Mouse (Mus musculus): ENCODE results near the gene Insl3. TPM values are rescaled to one million over a fixed set of nuclear protein-coding genes. Genes with fewer than 3 reads are reported as not detected.
"Not testable (repeated sequence)": the region's sequence is repeated elsewhere in the genome, so short reads cannot be mapped to it uniquely, and the experiment has no call there.

Gene Insl3
- total and polyA plus RNA-seq, 2 experiments: 0.74 to 8.2 TPM

GRCm38 (mm10) chr8:71725122-71725924, 36.3 kb downstream of the Insl3 start, which contains the start of gene Fcho1:
Gene Fcho1 (minus strand): TSS chr8:71725716.
- H3K27ac ChIP-seq (replicated peaks; ENCODE audit: insufficient read depth, low read depth, low read length): no peak within 1 kb of the TSS
- H3K9ac ChIP-seq (ENCODE audit: low read depth, low read length): no peak within 1 kb of the TSS
- no peaks in the 10 kb centered on the region for H3K79me2 ChIP-seq (ENCODE audit: control insufficient read depth, insufficient read depth, low read length)
- WGBS: 4% methylated on average over 54 of the region's 54 CpGs
- 0 out of 2 replicates have a peak, but pooled peaks cover 3% of the 10 kb centered on the region for H3K27me3 ChIP-seq (ENCODE audit: control insufficient read depth, insufficient read depth, low read length)
- H3K36me3 ChIP-seq (ENCODE audit: control insufficient read depth, insufficient read depth, low read length): no peaks in the 10 kb centered on the region
- H3K4me1 ChIP-seq (ENCODE audit: control insufficient read depth, insufficient read depth, low read length): no peaks in the 10 kb centered on the region
- no peak for TF ChIP-seq POLR2A (IDR thresholded peaks at IDR 0.05; ENCODE audit: extremely low read depth, insufficient read depth, low read length)
- no peak for TF ChIP-seq CTCF (IDR thresholded peaks at IDR 0.05; ENCODE audit: low read depth, low read length)
- DNase-seq (ENCODE audit: extremely low read depth, low read depth, low spot score): peak; percentile 26
- H3K4me3 ChIP-seq (ENCODE audit: insufficient read depth, low read depth, low read length): peak within 1 kb of the TSS; percentile 35; the same call in 1 of the 2 replicates

DNA sequence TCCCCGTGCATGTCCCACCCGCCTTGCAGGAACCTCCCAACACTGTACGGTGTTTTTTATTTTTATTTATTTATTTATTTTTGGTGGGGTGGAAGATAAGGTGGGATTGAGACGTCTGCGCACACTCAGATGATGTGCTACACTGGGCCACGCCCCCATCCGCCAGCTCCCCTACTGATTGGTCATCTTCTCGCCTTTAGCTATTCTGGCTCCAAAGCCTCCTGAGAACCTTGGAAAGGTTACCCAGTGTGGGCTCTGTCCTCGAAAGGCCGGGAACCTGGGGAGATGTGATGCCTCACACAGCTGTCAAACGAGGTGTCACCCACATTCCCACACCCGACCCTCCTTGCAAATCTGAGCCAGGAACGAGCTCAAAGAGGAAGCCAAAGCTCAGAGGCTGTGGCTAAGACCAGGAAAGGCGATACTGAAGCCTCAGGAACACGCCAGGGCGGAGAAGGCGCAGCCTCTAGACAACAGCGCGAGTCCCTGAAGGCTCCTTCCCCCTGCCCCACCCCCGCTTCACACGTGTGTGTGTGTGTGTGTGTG, 39.3 kb downstream of the Insl3 start:
- Histone ChIP-seq H3K79me2 (ENCODE audit: control insufficient read depth, insufficient read depth, low read length) (no peaks in the 10 kb centered on the region), H3K4me1 (ENCODE audit: control insufficient read depth, insufficient read depth, low read length) (no peaks in the 10 kb centered on the region), H3K9ac (ENCODE audit: low read depth, low read length) (no peak overlapping the region), H3K4me3 (ENCODE audit: insufficient read depth, low read depth, low read length) (no peak overlapping the region), H3K27ac (replicated peaks; ENCODE audit: insufficient read depth, low read depth, low read length) (no peak overlapping the region), H3K36me3 (ENCODE audit: control insufficient read depth, insufficient read depth, low read length) (no peaks in the 10 kb centered on the region), H3K27me3 (ENCODE audit: control insufficient read depth, insufficient read depth, low read length) (0 out of 2 replicates have a peak, but pooled peaks cover 3% of the 10 kb centered on the region)
- DNase-seq (ENCODE audit: extremely low read depth, low read depth, low spot score): no peak
- TF ChIP-seq POLR2A (IDR thresholded peaks at IDR 0.05; ENCODE audit: extremely low read depth, insufficient read depth, low read length) (no peak), CTCF (IDR thresholded peaks at IDR 0.05; ENCODE audit: low read depth, low read length) (no peak)
- 13% methylated on average over 21 of the region's 21 CpGs for WGBS

GRCm38 (mm10) chr8:71728826-71729620, 40.0 kb downstream of the Insl3 start:
- TF ChIP-seq POLR2A (IDR thresholded peaks at IDR 0.05; ENCODE audit: extremely low read depth, insufficient read depth, low read length): no peak
- TF ChIP-seq CTCF (IDR thresholded peaks at IDR 0.05; ENCODE audit: low read depth, low read length): no peak
- Histone ChIP-seq H3K79me2 (ENCODE audit: control insufficient read depth, insufficient read depth, low read length) (no peaks in the 10 kb centered on the region), H3K4me3 (ENCODE audit: insufficient read depth, low read depth, low read length) (no peak overlapping the region), H3K4me1 (ENCODE audit: control insufficient read depth, insufficient read depth, low read length) (no peaks in the 10 kb centered on the region), H3K36me3 (ENCODE audit: control insufficient read depth, insufficient read depth, low read length) (no peaks in the 10 kb centered on the region), H3K27ac (replicated peaks; ENCODE audit: insufficient read depth, low read depth, low read length) (no peak overlapping the region), H3K9ac (ENCODE audit: low read depth, low read length) (no peak overlapping the region), H3K27me3 (ENCODE audit: control insufficient read depth, insufficient read depth, low read length) (0 out of 2 replicates have a peak, but pooled peaks cover 3% of the 10 kb centered on the region)
- WGBS: 8% methylated on average over 13 of the region's 16 CpGs
- DNase-seq (ENCODE audit: extremely low read depth, low read depth, low spot score): no peak

GRCm38 (mm10) chr8:71731652-71732230, 42.7 kb downstream of the Insl3 start:
- no peaks in the 10 kb centered on the region for H3K36me3 ChIP-seq (ENCODE audit: control insufficient read depth, insufficient read depth, low read length)
- H3K4me3 ChIP-seq (ENCODE audit: insufficient read depth, low read depth, low read length): no peak overlapping the region
- 0 out of 2 replicates have a peak, but pooled peaks cover 3% of the 10 kb centered on the region for H3K27me3 ChIP-seq (ENCODE audit: control insufficient read depth, insufficient read depth, low read length)
- TF ChIP-seq CTCF (IDR thresholded peaks at IDR 0.05; ENCODE audit: low read depth, low read length) (peak; percentile 54), POLR2A (IDR thresholded peaks at IDR 0.05; ENCODE audit: extremely low read depth, insufficient read depth, low read length) (no peak)
- H3K27ac ChIP-seq (replicated peaks; ENCODE audit: insufficient read depth, low read depth, low read length): no peak overlapping the region
- no peak for DNase-seq (ENCODE audit: extremely low read depth, low read depth, low spot score)
- no peak overlapping the region for H3K9ac ChIP-seq (ENCODE audit: low read depth, low read length)
- WGBS: 64% methylated on average over 3 of the region's 3 CpGs
- no peaks in the 10 kb centered on the region for H3K4me1 ChIP-seq (ENCODE audit: control insufficient read depth, insufficient read depth, low read length)
- no peaks in the 10 kb centered on the region for H3K79me2 ChIP-seq (ENCODE audit: control insufficient read depth, insufficient read depth, low read length)

DNA sequence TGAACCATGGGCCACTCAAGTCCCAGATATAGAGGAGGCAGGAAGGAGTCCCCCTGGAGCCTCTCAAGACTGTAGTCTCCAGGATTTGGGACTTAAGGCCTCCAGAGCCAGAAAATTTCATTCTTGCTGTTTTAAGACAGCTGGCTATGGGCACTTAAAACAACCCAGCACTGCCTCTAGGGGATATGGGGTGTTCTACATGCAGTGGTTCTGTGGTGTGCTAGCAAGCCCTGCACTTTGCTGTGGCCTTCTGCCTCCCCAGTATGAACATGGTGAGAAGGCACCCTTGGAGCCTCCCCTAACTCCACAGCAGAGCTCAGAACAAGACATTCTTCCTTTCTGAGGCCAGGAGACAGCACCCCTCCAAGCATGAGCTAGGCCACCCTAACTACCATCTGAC, 49.3 kb downstream of the Insl3 start:
- H3K27ac ChIP-seq (replicated peaks; ENCODE audit: insufficient read depth, low read depth, low read length); H3K79me2 ChIP-seq (ENCODE audit: control insufficient read depth, insufficient read depth, low read length); H3K9ac ChIP-seq (ENCODE audit: low read depth, low read length); H3K27me3 ChIP-seq (ENCODE audit: control insufficient read depth, insufficient read depth, low read length); H3K4me1 ChIP-seq (ENCODE audit: control insufficient read depth, insufficient read depth, low read length); H3K4me3 ChIP-seq (ENCODE audit: insufficient read depth, low read depth, low read length); DNase-seq (ENCODE audit: extremely low read depth, low read depth, low spot score); H3K36me3 ChIP-seq (ENCODE audit: control insufficient read depth, insufficient read depth, low read length): not testable (repeated sequence)

Other genes starting within 250 kb of the Insl3 start
- gene Abhd8, start 225.6 kb upstream of the Insl3 start, total RNA-seq (2014; rRNA removed): 3.1 and 5.0 TPM in 2 replicates
- 6.7 and 11.7 TPM in 2 replicates for gene Abhd8, start 225.6 kb upstream of the Insl3 start, polyA plus RNA-seq (2012; rRNA removed)
- gene Mrpl34, start 224.3 kb upstream of the Insl3 start, total RNA-seq (2014; rRNA removed): 35.1 and 48.2 TPM in 2 replicates
- gene Mrpl34, start 224.3 kb upstream of the Insl3 start, polyA plus RNA-seq (2012; rRNA removed): 104 and 123 TPM in 2 replicates
- 7.7 and 8.3 TPM in 2 replicates for gene Dda1, start 220.0 kb upstream of the Insl3 start, total RNA-seq (2014; rRNA removed)
- gene Dda1, start 220.0 kb upstream of the Insl3 start, polyA plus RNA-seq (2012; rRNA removed): 32.5 and 34.1 TPM in 2 replicates
- gene Ano8, start 203.3 kb upstream of the Insl3 start, total RNA-seq (2014; rRNA removed): 2.3 and 3.8 TPM in 2 replicates
- 3.7 and 5.2 TPM in 2 replicates for gene Ano8, start 203.3 kb upstream of the Insl3 start, polyA plus RNA-seq (2012; rRNA removed)
- gene Gtpbp3, start 201.1 kb upstream of the Insl3 start, total RNA-seq (2014; rRNA removed): 11.6 and 12.7 TPM in 2 replicates
- 12.9 and 15.5 TPM in 2 replicates for gene Gtpbp3, start 201.1 kb upstream of the Insl3 start, polyA plus RNA-seq (2012; rRNA removed)
- 15.3 and 22.8 TPM in 2 replicates for gene Plvap, start 177.5 kb upstream of the Insl3 start, total RNA-seq (2014; rRNA removed)
- gene Plvap, start 177.5 kb upstream of the Insl3 start, polyA plus RNA-seq (2012; rRNA removed): 128 and 132 TPM in 2 replicates
- gene Ccdc194, start 163.5 kb upstream of the Insl3 start, total RNA-seq (2014; rRNA removed): not detected in 2 replicates
- gene Ccdc194, start 163.5 kb upstream of the Insl3 start, polyA plus RNA-seq (2012; rRNA removed): 0.05 TPM in 1 of 2 replicates, not detected in the other
- gene Bst2, start 151.8 kb upstream of the Insl3 start, total RNA-seq (2014; rRNA removed): 603 and 678 TPM in 2 replicates
- gene Bst2, start 151.8 kb upstream of the Insl3 start, polyA plus RNA-seq (2012; rRNA removed): 798 and 871 TPM in 2 replicates
- 98.9 and 105 TPM in 2 replicates for gene Mvb12a, start 146.3 kb upstream of the Insl3 start, total RNA-seq (2014; rRNA removed)
- gene Mvb12a, start 146.3 kb upstream of the Insl3 start, polyA plus RNA-seq (2012; rRNA removed): 164 and 165 TPM in 2 replicates
- gene Tmem221, start 130.3 kb upstream of the Insl3 start, total RNA-seq (2014; rRNA removed): 0.46 and 0.47 TPM in 2 replicates
- 0.14 and 0.55 TPM in 2 replicates for gene Tmem221, start 130.3 kb upstream of the Insl3 start, polyA plus RNA-seq (2012; rRNA removed)
- gene Nxnl1, start 122.6 kb upstream of the Insl3 start, total RNA-seq (2014; rRNA removed): not detected in 2 replicates
- not detected in 2 replicates for gene Nxnl1, start 122.6 kb upstream of the Insl3 start, polyA plus RNA-seq (2012; rRNA removed)
- 6.8 and 7.2 TPM in 2 replicates for gene Slc27a1, start 120.3 kb upstream of the Insl3 start, total RNA-seq (2014; rRNA removed)
- gene Slc27a1, start 120.3 kb upstream of the Insl3 start, polyA plus RNA-seq (2012; rRNA removed): 12.5 and 15.7 TPM in 2 replicates
- gene Pgls, start 97.0 kb upstream of the Insl3 start, total RNA-seq (2014; rRNA removed): 111 and 113 TPM in 2 replicates
- 119 and 124 TPM in 2 replicates for gene Pgls, start 97.0 kb upstream of the Insl3 start, polyA plus RNA-seq (2012; rRNA removed)
- gene Fam129c, start 91.6 kb upstream of the Insl3 start, total RNA-seq (2014; rRNA removed): 0.92 and 1.3 TPM in 2 replicates
- 0.73 and 2.1 TPM in 2 replicates for gene Fam129c, start 91.6 kb upstream of the Insl3 start, polyA plus RNA-seq (2012; rRNA removed)
- 43.2 and 55.0 TPM in 2 replicates for gene Colgalt1, start 78.2 kb upstream of the Insl3 start, total RNA-seq (2014; rRNA removed)
- 65.3 and 77.3 TPM in 2 replicates for gene Colgalt1, start 78.2 kb upstream of the Insl3 start, polyA plus RNA-seq (2012; rRNA removed)
- 0.09 and 0.20 TPM in 2 replicates for gene Unc13a, start 17.5 kb upstream of the Insl3 start, total RNA-seq (2014; rRNA removed)
- gene Unc13a, start 17.5 kb upstream of the Insl3 start, polyA plus RNA-seq (2012; rRNA removed): 0.15 and 0.72 TPM in 2 replicates
- 4.0 and 4.6 TPM in 2 replicates for gene Jak3, start 12.9 kb upstream of the Insl3 start, total RNA-seq (2014; rRNA removed)
- 5.7 and 7.9 TPM in 2 replicates for gene Jak3, start 12.9 kb upstream of the Insl3 start, polyA plus RNA-seq (2012; rRNA removed)
- gene B3gnt3, start 12.6 kb downstream of the Insl3 start, total RNA-seq (2014; rRNA removed): 0.92 and 1.3 TPM in 2 replicates
- 1.5 and 2.6 TPM in 2 replicates for gene B3gnt3, start 12.6 kb downstream of the Insl3 start, polyA plus RNA-seq (2012; rRNA removed)
- 0.18 and 0.87 TPM in 2 replicates for gene Fcho1, start 36.5 kb downstream of the Insl3 start, total RNA-seq (2014; rRNA removed)
- gene Fcho1, start 36.5 kb downstream of the Insl3 start, polyA plus RNA-seq (2012; rRNA removed): 0.44 and 2.8 TPM in 2 replicates
- 3.1 and 3.3 TPM in 2 replicates for gene Zfp709, start 192.8 kb downstream of the Insl3 start, total RNA-seq (2014; rRNA removed)
- gene Zfp709, start 192.8 kb downstream of the Insl3 start, polyA plus RNA-seq (2012; rRNA removed): 0.18 and 0.46 TPM in 2 replicates
- gene Zfp882, start 219.4 kb downstream of the Insl3 start, total RNA-seq (2014; rRNA removed): 3.4 and 3.9 TPM in 2 replicates
- gene Zfp882, start 219.4 kb downstream of the Insl3 start, polyA plus RNA-seq (2012; rRNA removed): 0.16 and 0.76 TPM in 2 replicates
- gene Zfp617, start 219.4 kb downstream of the Insl3 start, total RNA-seq (2014; rRNA removed): 12.7 and 16.9 TPM in 2 replicates
- 1.7 and 2.0 TPM in 2 replicates for gene Zfp617, start 219.4 kb downstream of the Insl3 start, polyA plus RNA-seq (2012; rRNA removed)